Mouse (Mus musculus) embryonic facial prominence, embryonic 13.5 days (tissue): ENCODE data around the gene Pde4a. TPM values are rescaled to one million over a fixed set of nuclear protein-coding genes. Genes with fewer than 3 reads are reported as not detected.
"Not testable (repeated sequence)": the region's sequence is repeated elsewhere in the genome, so short reads cannot be mapped to it uniquely, and the experiment has no call there.

ENCODE experiments used
- ATAC-seq: fragments of 200-750 bp; cut with Nextera tagmentation; 2 replicates; pipeline ENCODE4 v1.8.0; 2017; ENCODE audit warnings: low read depth; ENCODE audit not compliant: insufficient number of reproducible peaks, insufficient read depth, low FRiP score, low TSS enrichment
- H3K27ac ChIP-seq: fragments of 300-500 bp; sonication (generic); 2 replicates; pipeline ENCODE4 v1.5.1; 2015; ENCODE audit warnings: moderate library complexity, mild to moderate bottlenecking, inconsistent platforms
- H3K27me3 ChIP-seq: fragments of 300-500 bp; sonication (generic); 2 replicates; pipeline ENCODE4 v1.6.1; 2015; ENCODE audit warnings: mild to moderate bottlenecking, inconsistent platforms
- H3K36me3 ChIP-seq: fragments of 300-500 bp; sonication (generic); 2 replicates; pipeline ENCODE4 v1.6.1; 2015; ENCODE audit warnings: mild to moderate bottlenecking, inconsistent platforms
- H3K4me1 ChIP-seq: fragments of 300-500 bp; sonication (generic); 2 replicates; pipeline ENCODE4 v1.6.1; 2015; ENCODE audit warnings: inconsistent platforms
- H3K4me2 ChIP-seq: fragments of 300-500 bp; sonication (generic); 2 replicates; pipeline ENCODE4 v1.6.1; 2015; ENCODE audit warnings: moderate library complexity, mild to moderate bottlenecking, inconsistent platforms
- H3K4me3 ChIP-seq: fragments of 300-500 bp; sonication (generic); 2 replicates; pipeline ENCODE4 v1.5.1; 2015; ENCODE audit warnings: mild to moderate bottlenecking, inconsistent platforms
- H3K9ac ChIP-seq: fragments of 300-500 bp; sonication (generic); 2 replicates; pipeline ENCODE4 v1.6.1; 2015; ENCODE audit warnings: mild to moderate bottlenecking, inconsistent platforms
- H3K9me3 ChIP-seq: fragments of 300-500 bp; sonication (generic); 2 replicates; pipeline ENCODE4 v1.6.1; 2016; ENCODE audit warnings: inconsistent platforms
- WGBS: fragments of 180-500 bp; shearing (Covaris S2); methylation state at CpG from one replicate; pipeline ENCODE4 v1.1.7; 2015; ENCODE audit warnings: mixed read lengths; 5-methylcytosine and 5-hydroxymethylcytosine counted together
- polyA plus RNA-seq: library from polyadenylated mRNA; unstranded; fragments of >200 nt; fragmentation: Nextera tagmentation; extraction: Ambion mirVana; gene quantifications from 2 replicates; pipeline ENCODE4 v1.2.1, GENCODE M21; 2015

The Pde4a gene
- polyA plus RNA-seq, 1 experiment from 2014 or later: 4.9 TPM

DNA sequence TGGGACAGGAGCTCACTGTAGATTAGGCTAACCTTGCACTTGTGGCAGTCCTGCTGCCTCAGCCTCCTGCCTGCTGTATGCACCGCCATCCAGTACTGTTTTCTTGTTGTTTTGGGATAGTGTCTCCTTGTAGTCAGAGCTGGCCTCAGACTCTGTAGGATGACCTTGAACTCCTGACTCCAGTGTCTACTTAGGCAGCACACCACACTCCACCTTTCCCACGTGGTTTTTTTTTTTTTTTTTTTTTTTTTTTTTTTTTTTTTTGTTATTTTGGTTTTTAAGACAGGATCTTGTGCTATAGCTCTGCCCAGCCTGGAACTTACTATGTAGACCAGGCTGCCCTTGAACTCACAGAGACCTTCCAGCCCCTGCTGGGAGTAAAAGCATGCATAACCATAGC lies 43.1 kb downstream of the Pde4a start:
- H3K9ac ChIP-seq: no peak overlapping the region
- 84% methylated on average over 2 of the region's 2 CpGs for WGBS
- ATAC-seq: no peak
- H3K9me3 ChIP-seq: no peaks in the 10 kb centered on the region
- no peak overlapping the region for H3K4me3 ChIP-seq
- H3K4me2 ChIP-seq: no peak overlapping the region
- peaks cover 4% of the 10 kb centered on the region; the same call in 1 of the 2 replicates for H3K36me3 ChIP-seq
- no peak overlapping the region for H3K27ac ChIP-seq
- H3K4me1 ChIP-seq: peaks cover 18% of the 10 kb centered on the region; the same call in 1 of the 2 replicates
- no peaks in the 10 kb centered on the region for H3K27me3 ChIP-seq

DNA sequence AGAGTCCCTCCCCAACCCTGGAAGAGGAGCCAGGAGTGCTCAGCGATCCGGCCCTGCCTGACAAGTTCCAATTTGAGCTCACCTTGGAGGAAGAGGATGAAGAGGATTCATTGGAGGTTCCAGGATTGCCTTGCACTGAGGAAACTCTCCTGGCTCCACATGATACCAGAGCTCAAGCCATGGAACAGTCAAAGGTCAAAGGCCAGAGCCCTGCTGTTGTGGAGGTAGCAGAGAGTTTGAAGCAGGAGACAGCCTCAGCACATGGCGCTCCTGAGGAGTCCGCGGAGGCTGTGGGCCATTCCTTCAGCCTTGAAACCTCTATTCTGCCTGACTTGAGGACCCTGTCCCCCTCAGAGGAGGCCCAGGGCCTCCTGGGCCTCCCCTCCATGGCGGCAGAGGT lies 45.3 kb downstream of the Pde4a start:
- WGBS: 69% methylated on average over 6 of the region's 6 CpGs
- peaks cover 4% of the 10 kb centered on the region; the same call in 1 of the 2 replicates for H3K36me3 ChIP-seq
- H3K27ac ChIP-seq: no peak overlapping the region
- no peak overlapping the region for H3K4me3 ChIP-seq
- H3K4me1 ChIP-seq: peaks cover 8% of the 10 kb centered on the region; the same call in 1 of the 2 replicates
- no peak for ATAC-seq
- H3K9ac ChIP-seq: no peak overlapping the region
- no peaks in the 10 kb centered on the region for H3K27me3 ChIP-seq
- H3K9me3 ChIP-seq: no peaks in the 10 kb centered on the region
- no peak overlapping the region for H3K4me2 ChIP-seq

GRCm38 (mm10) chr9:21211624-21212023 lies 46.1 kb downstream of the Pde4a start:
- 82% methylated on average over 7 of the region's 7 CpGs for WGBS
- H3K4me1 ChIP-seq: peaks cover 12% of the 10 kb centered on the region; the same call in 1 of the 2 replicates
- no peak overlapping the region for H3K4me2 ChIP-seq

DNA sequence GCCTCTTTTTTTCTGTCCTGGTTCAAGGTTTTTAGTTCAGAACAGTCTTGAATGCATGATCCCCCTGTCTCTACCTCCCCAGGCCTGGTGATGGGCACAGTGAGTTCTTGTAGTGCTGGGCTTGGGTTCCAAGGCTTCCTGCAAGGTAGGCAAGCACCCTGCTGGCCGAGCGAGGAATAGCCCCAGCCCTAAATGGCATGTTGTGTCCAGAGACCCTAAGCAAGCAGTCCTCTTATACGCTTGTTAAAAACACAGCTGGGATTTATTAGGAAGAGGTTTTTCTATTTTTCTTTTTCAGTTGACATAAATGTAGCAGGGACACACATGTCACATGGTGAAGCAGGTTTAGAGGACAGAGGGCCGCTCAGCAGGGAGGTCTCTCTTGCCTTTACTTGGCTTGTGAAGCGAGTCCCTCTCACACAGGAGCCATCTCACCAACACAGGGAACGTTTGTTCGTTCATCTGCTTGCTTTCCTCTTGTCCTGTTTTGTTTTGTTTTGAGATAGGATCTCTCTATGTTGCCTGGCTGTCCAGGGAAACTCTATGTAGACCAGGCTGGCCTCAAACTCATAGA lies 48.2 kb downstream of the Pde4a start:
- no peak overlapping the region for H3K27ac ChIP-seq
- H3K4me3 ChIP-seq: no peak overlapping the region
- H3K36me3 ChIP-seq: peaks cover 4% of the 10 kb centered on the region; the same call in 1 of the 2 replicates
- no peak for ATAC-seq
- H3K4me2 ChIP-seq: no peak overlapping the region
- WGBS: 22% methylated on average over 7 of the region's 7 CpGs
- peaks cover 13% of the 10 kb centered on the region; the same call in 1 of the 2 replicates for H3K4me1 ChIP-seq
- no peaks in the 10 kb centered on the region for H3K27me3 ChIP-seq
- no peaks in the 10 kb centered on the region for H3K9me3 ChIP-seq
- H3K9ac ChIP-seq: no peak overlapping the region

More at GRCm38 (mm10) chr9:21211624-21212023, 46.1 kb downstream of the Pde4a start:
- no peak overlapping the region for H3K27ac ChIP-seq
- peaks cover 4% of the 10 kb centered on the region; the same call in 1 of the 2 replicates for H3K36me3 ChIP-seq
- H3K27me3 ChIP-seq: no peaks in the 10 kb centered on the region
- H3K4me3 ChIP-seq: no peak overlapping the region
- no peaks in the 10 kb centered on the region for H3K9me3 ChIP-seq
- no peak for ATAC-seq
- H3K9ac ChIP-seq: no peak overlapping the region

DNA sequence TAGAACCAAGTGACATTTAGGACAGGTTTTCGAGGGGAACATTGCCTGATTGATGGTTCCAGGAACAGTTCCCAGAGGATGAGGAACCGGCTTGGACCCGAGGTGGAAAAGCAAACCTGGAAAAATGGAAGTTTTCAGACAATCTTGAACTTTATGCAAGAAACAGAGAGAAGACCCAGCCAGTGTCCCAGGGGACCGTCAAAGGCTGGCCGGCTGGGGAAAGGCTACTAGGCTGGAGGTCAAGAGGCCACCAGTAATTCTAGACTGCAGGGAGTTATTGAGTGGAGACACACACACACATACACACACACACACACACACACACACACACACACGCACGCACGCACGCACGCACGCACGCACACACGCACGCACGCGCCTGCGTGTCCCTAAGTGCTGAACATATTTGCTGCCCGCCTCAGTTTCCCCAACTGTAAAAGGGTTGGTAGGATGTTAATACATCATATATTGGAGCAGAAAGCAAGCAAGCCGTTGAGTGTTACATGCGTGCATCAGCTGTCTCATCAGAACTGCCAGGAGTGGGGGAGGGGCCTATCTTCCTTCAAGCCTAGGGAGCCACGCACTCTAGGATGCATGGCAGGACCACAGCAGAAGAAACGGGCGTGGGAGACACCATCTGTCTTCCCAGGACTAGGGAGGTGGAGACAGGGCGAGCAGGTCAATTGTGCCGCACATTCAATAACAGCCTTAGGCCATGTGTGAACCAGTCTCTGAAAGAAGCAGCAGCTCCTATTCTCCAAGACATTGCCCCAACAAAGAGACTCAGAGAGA lies 50.7 kb downstream of the Pde4a start:
- Histone ChIP-seq H3K4me3 (no peak overlapping the region), H3K27ac (no peak overlapping the region)
- WGBS: 64% methylated on average over 25 of the region's 25 CpGs

GRCm38 (mm10) chr9:21219820-21220219 lies 54.3 kb downstream of the Pde4a start:
- Histone ChIP-seq H3K27ac (no peak overlapping the region), H3K4me3 (no peak overlapping the region), H3K9ac (no peak overlapping the region), H3K36me3 (no peaks in the 10 kb centered on the region), H3K9me3 (no peaks in the 10 kb centered on the region), H3K27me3 (0 out of 2 replicates have a peak, but pooled peaks cover under 1% of the 10 kb centered on the region), H3K4me1 (peaks cover 13% of the 10 kb centered on the region), H3K4me2 (no peak overlapping the region)
- no peak for ATAC-seq
- 52% methylated on average over 3 of the region's 3 CpGs for WGBS

More for the DNA sequence above, 50.7 kb downstream of the Pde4a start:
- peaks cover 16% of the 10 kb centered on the region for H3K4me1 ChIP-seq
- no peak overlapping the region for H3K4me2 ChIP-seq
- H3K9ac ChIP-seq: no peak overlapping the region
- H3K36me3 ChIP-seq: no peaks in the 10 kb centered on the region
- H3K9me3 ChIP-seq: no peaks in the 10 kb centered on the region
- no peaks in the 10 kb centered on the region for H3K27me3 ChIP-seq
- no peak for ATAC-seq

- peak; percentile 54; the same call in 1 of the 2 replicates for ATAC-seq
- no peaks in the 10 kb centered on the region for H3K36me3 ChIP-seq
- WGBS: 11% methylated on average over 21 of the region's 21 CpGs
- peaks cover 13% of the 10 kb centered on the region for H3K4me1 ChIP-seq
- H3K9me3 ChIP-seq: no peaks in the 10 kb centered on the region
- H3K4me2 ChIP-seq: peak overlapping the region; percentile 53
- no peak overlapping the region for H3K9ac ChIP-seq
- no peak overlapping the region for H3K27ac ChIP-seq
- H3K4me3 ChIP-seq: peak overlapping the region; percentile 23
- 0 out of 2 replicates have a peak, but pooled peaks cover 6% of the 10 kb centered on the region for H3K27me3 ChIP-seq
Measured at GRCm38 (mm10) chr9:21220490-21221382, 55.2 kb downstream of the Pde4a start.

- H3K36me3 ChIP-seq: no peaks in the 10 kb centered on the region
- H3K9ac ChIP-seq: no peak overlapping the region
- H3K4me1 ChIP-seq: peaks cover 11% of the 10 kb centered on the region
- H3K27me3 ChIP-seq: 0 out of 2 replicates have a peak, but pooled peaks cover 6% of the 10 kb centered on the region
- ATAC-seq: no peak
- WGBS: 14% methylated on average over 7 of the region's 7 CpGs
- H3K9me3 ChIP-seq: no peaks in the 10 kb centered on the region
- H3K27ac ChIP-seq: no peak overlapping the region
- H3K4me3 ChIP-seq: no peak overlapping the region
- H3K4me2 ChIP-seq: no peak overlapping the region
Measured at GRCm38 (mm10) chr9:21221383-21221929, 55.9 kb downstream of the Pde4a start.

- H3K27ac ChIP-seq, H3K27me3 ChIP-seq, H3K9ac ChIP-seq, H3K9me3 ChIP-seq, H3K4me3 ChIP-seq, H3K36me3 ChIP-seq, ATAC-seq, H3K4me2 ChIP-seq: not testable (repeated sequence)
- H3K4me1 ChIP-seq: peaks cover 18% of the 10 kb centered on the region
- WGBS: 96% methylated on average over 2 of the region's 2 CpGs
Measured at GRCm38 (mm10) chr9:21223490-21223889, 58.0 kb downstream of the Pde4a start.

DNA sequence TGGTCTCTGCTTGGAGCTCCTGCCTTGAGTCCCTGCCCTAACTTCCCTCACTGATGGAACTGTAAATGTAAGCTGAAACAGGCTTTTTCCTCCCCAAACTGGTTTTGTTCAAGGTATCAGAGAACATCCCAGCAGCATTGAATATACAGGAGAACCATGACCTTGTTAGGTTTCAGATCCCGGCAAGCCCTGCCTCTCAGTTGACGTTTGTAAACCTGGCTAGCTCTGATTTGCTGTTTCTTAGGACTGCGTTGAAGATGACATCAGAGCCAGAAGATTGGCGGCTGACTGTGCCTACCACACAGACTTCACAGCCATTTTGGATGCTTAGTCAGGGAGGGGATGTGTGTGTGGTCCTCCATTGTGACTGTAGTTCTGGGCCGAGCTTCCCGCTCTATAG lies 58.4 kb downstream of the Pde4a start:
- Histone ChIP-seq H3K9me3 (no peaks in the 10 kb centered on the region), H3K4me3 (no peak overlapping the region), H3K4me1 (peaks cover 18% of the 10 kb centered on the region), H3K4me2 (no peak overlapping the region), H3K9ac (no peak overlapping the region), H3K36me3 (peaks cover 3% of the 10 kb centered on the region; the same call in 1 of the 2 replicates), H3K27ac (no peak overlapping the region), H3K27me3 (0 out of 2 replicates have a peak, but pooled peaks cover 6% of the 10 kb centered on the region)
- no peak for ATAC-seq
- WGBS: 94% methylated on average over 6 of the region's 6 CpGs
